Mouse (Mus musculus) frontal cortex, adult 2 months (tissue): ENCODE data around the gene Irgc1. TPM values are rescaled to one million over a fixed set of nuclear protein-coding genes. Genes with fewer than 3 reads are reported as not detected.

Experiments
- DNase-seq, 2 experiments: peaks; one replicate each; pipeline ENCODE4 v3.0.0; 2022; ENCODE audit warnings: low spot score in 1 of 2; ENCODE audit errors: extremely low spot score in 1 of 2
- polyA plus RNA-seq: library from polyadenylated mRNA; depleted of rRNA; stranded (reverse); fragments of >200 nt; gene quantifications from 2 replicates; pipeline ENCODE4 v1.2.3, GENCODE M21; 2012

Irgc1 gene
- polyA plus RNA-seq, 1 experiment = 0.68 TPM

DNA sequence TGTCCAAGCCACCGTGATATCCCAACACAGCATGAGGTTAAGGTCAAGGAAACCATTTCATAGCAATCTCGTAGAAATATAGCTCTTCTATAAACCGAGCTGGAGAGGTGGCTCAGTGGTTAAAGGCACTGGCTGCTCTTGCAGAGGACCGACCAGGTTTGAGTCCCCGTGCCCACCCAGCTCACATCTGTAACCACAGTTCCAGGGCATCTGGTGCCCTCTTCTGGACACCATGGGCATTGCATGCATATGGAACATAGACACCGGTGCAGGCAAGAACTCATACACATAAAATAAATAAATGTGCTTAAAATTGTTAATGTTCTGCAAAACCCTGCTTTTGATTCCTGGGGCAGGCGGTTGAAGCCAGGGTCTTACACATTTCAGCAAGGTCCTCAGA is 20.8 kb upstream of the Irgc1 start:
- peak in 1 of 2 experiments; percentile 41 for DNase-seq

DNA sequence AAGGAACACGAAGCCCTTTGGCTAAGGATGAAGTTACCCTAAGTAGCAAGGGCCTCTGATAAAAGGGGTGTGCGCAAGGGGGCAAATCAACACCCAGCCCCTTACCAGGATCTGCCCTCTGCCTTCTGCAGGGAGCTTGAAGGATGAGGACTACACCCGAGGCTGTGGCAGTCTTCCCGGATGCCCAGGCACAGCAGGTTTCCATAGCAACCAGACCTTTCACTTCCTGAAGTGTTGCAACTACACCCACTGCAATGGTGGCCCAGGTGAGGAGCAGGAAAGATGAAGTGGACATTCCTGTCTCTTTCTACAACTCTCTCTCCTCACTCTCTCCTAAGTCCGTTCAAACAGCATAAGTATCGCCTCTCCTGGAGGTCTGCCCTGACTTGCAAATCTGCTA is 20.3 kb upstream of the Irgc1 start:
- no peak for DNase-seq

DNA sequence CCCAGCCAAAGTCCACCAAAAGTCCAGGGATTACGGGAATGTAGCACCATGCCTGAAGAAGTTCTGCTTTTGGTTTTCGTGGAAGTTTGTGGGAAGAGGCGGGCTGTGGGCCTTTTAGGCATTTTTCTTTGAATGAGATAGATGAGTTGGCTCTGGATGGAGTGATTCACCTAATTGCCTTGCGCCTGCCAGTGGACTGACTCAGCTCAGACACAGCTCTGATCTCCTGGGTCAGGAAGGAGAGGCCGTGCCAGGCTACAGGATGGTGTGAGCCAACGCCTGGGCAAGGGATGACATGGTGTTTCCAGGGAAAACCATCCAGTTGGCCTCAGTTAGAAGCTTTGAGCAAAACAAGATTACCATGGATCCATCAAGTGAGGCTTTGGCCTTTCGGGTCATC is 18.3 kb upstream of the Irgc1 start:
- DNase-seq = no peak

- no peak for DNase-seq
Measured at GRCm38 (mm10) chr7:24469126-24469525, 17.0 kb upstream of the Irgc1 start.

DNA sequence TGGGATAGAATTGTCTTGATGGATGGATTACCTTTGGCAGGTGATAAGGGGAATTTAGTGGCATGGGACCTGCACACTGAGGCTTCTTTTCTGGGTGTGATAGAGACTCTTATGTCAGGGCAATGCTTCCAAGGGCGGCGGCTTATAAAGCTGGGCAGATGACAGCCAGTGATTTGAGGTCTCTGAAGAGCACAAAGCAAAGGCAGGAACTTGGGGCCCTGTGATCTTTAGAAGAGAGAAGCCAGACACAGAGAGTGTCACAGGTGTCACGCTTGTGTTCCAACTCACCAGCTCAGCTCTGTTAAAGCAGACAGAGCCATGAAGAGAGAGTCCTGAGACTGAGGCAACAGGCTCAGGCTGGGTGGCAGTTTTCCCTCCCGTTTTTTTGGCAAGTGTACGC is 15.8 kb upstream of the Irgc1 start:
- no peak for DNase-seq

DNA sequence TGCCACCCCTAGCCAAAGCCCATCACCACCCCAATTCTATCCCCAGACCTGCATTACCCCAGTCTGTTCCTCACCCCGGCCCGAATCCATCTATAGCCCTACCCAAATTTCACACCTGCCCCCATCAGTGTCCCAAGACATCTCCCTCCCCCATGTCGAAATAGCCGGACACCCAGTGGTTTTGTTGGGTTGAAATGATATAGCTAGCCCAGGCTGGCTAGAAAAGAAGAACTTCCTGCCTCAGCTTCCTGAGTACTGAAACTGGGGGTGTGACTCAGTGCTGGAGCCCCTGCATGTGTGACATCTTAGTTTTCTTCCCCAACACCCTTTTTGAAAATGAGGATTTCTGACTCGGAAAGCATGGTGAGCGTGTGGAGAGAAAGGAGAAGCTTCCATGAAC is 14.7 kb upstream of the Irgc1 start:
- no peak for DNase-seq

GRCm38 (mm10) chr7:24462388-24463319 is 10.6 kb upstream of the Irgc1 start, which contains the start of gene Plaur:
Plaur (plus strand) TSS chr7:24462484.
- DNase-seq = no peak

DNA sequence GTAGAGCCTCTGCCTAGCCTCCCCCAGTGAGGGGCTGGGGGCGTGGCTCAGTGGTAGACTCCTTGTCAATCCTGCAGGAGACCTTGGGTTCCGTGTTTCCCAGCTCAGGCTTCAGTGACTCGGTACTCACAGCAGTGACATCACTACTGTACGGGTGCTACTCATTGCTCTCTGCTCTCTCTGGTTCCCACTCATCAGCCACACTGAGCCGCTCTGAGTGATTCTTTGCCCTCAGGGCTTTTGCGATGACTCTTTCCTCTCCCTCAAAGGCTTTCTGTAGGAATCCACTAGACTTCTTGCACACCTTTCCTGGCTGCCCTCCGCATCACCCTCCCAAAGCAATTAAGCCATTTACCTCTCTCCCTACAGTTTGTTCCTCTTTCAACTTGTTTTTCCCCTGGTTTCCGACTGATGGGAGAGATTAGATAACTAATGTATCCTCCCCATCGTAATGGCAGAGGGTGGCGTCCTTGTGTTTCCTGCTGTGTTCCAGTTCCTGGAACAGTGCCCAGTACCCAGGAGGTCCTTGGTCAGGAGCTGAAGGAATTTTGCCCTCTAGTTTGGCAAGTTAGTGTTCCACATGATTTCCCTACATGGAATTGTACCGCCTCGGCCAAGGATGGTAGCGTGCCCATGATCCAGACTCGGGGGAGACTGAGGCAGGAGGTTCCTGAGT is 9.4 kb upstream of the Irgc1 start:
- DNase-seq = no peak

GRCm38 (mm10) chr7:24459843-24460242 is 7.7 kb upstream of the Irgc1 start:
- no peak for DNase-seq

GRCm38 (mm10) chr7:24459440-24459839 is 7.3 kb upstream of the Irgc1 start:
- no peak for DNase-seq

- no peak for DNase-seq
Measured at GRCm38 (mm10) chr7:24457726-24458370, 5.8 kb upstream of the Irgc1 start.

GRCm38 (mm10) chr7:24455726-24456125 is 3.6 kb upstream of the Irgc1 start:
- DNase-seq = no peak

DNA sequence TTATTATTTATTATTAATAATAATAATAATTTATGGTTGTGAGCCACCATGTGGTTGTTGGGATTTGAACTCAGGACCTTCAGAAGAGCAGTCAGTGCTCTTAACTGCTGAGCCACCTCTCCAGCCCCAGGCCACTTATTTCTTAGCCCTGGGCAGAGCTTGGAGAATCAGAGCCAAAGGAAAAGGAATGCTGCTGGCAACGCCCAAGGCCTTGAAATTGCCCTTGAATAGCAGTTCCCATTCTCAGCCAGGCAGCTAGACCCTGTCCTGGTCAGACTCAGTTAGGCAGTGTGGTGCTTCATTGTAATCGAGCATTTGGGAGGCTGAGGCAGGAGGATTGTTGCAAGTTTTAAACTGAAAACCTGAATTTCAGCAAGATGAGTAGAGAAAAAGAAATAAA is 2.1 kb upstream of the Irgc1 start:
- DNase-seq = no peak

- DNase-seq = no peak
Measured at GRCm38 (mm10) chr7:24450585-24451017, 1.5 kb downstream of the Irgc1 start.

DNA sequence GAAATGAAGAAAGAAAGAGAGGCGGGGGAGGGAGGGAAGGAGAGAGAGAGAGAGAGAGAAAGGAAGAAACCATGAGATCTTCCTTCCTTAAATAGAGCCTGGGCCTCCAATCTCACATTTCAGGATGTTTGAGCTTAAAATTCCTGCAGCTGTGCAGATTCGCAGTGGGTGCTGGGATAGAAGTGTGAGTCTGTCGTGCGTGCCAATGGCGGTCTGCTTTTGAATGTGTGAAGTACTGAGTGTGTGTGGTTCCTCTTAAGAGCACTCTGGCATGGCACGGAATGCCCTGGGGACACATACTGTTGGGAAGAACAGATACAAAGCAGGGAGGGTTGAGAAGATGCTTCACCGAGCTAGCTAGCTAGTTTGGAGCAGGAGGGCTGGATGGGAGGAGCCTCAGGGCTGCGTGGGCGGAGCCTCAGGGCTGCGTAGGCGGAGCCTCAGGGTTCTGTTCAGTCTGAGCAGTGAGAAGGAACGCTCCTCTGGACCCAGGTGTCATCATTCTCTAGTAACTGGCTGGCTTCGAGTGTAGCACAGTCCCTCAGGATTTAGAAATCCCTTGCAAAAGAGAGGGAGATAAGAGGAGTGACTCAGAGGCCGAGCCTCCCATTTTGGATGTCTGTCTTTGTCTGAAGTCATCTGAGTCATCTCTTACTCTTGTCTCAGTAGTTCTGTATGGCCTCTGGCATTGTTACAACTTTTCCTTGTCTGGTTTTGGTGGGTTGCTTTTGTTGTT is 3.1 kb downstream of the Irgc1 start:
- peak; percentile 34 to 62 for DNase-seq

- DNase-seq = peak; percentile 68 to 75
Measured at GRCm38 (mm10) chr7:24446697-24447340, 5.3 kb downstream of the Irgc1 start.

DNA sequence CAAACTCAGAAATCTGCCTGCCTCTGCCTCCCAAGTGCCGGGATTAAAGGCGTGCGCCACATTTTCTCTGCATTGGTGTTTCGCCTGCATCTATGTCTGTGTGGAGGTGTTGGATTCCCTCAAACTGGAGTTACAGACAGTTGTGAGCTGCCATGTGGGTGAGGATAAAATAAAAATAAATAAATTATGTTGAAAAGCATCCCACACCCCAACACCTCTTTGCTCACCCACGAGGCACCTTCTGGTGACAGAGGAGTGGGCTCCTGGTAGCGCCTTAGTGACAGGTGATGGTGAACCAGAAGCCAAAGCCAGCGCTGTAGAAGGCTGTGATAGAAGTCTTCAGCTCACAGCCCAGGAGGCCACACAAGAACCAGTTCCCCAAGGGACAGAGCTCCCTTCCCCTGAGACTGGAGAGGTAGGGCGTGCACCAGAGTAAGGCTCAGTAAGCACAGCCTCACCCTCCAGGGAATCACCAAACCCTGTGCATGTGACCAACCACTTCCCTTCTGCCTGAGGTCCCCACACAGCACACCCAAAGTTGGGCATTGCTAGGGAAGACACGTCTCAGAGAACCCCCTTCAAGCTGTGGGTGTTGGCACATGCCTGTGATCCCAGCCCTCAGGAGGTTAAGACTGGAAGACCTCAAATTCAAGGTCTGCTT is 6.7 kb downstream of the Irgc1 start:
- DNase-seq = peak; percentile 33 to 55

- no peak for DNase-seq
Measured at GRCm38 (mm10) chr7:24442313-24442712, 9.8 kb downstream of the Irgc1 start.

DNA sequence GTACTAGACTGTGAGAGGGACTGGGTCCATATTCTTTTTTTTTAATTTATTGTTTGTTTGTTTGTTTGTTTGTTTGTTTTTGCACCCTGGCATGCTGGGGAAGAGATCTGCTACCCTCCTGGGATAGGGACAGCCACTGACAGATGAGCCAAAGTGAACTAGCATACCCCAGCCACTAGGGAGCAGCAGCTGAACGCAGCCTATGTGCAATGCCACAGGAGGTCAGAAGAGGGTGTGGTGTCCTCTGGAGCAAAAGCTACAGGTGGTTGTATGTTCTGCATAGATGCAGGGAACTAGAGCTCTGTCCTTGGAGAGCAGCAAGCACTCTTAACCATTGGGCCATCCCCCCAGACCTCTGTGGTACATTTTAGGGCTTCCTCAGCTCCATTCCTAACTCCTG is 10.3 kb downstream of the Irgc1 start:
- DNase-seq = peak in 1 of 2 experiments; percentile 66

DNA sequence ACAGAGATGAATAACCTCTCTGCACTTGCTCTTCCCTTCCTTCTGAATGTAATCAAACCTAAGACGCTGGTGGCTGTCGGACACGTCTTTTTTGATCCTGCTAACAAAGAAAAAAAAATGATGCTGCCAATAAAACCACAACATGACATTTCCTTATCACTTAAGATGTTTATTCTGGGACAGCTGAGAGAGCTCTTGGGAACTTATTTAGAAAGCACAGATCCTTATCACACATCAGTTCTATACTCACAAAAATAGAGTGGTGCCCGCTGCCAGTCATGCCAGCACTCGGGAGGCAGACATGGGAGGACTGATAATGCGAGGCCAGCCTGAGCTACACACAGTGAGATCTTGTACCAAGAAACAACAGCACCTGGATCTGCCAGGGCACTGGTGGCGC is 12.2 kb downstream of the Irgc1 start:
- no peak for DNase-seq
